Mouse (Mus musculus) v-Abl transformed pro-B cells (cell line): ENCODE measurements at regions not wholly inside any gene's neighbourhood (a gene's known extent, or its start where the extent isn't known, plus 50 kb on each side); places are given as distances from the start of the nearest gene placed in this dataset.
"Not testable (repeated sequence)": the region's sequence is repeated elsewhere in the genome, so short reads cannot be mapped to it uniquely, and the experiment has no call there.

ENCODE experiments used
- in situ Hi-C, 2 experiments: fragments of 400-800 bp; cut with MboI; formaldehyde crosslinking; loops; one replicate each; pipeline ENCODE4 v1.15.1; 2025; ENCODE audit not compliant: unreplicated experiment in 2 of 2

- in situ Hi-C loops: not testable (repeated sequence)
Observed at GRCm38 (mm10) chr12:114757948-114758347, 1214.2 kb downstream of the Adam6a start.

DNA sequence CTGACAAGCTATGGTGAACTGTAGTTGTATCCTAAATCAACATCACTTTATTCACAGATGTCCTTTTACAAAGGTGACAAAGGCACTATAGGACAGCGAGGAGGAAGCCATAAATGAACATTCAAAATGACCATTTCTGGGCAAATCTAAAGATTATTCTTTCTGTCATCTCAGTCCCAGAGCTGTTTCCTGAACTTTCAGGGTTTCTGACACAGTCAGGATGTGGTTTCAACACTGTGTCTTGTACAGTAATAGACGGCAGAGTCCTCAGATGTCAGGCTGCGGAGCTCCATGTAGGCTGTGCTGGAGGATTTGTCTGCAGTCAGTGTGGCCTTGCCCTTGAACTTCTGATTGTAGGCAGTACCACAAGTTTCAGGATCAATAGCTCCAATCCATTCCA lies 1220.5 kb downstream of the Adam6a start:
- in situ Hi-C loops: loop anchor here in 1 of 2 experiments (5.0 kb wide), 1 partner anchor 33 kb away; no protein-coding TSS in a partner anchor

GRCm38 (mm10) chr12:114775414-114775813 lies 1231.7 kb downstream of the Adam6a start:
- in situ Hi-C loops: loop anchor here in 1 of 2 experiments (5.0 kb wide), 1 partner anchor 108 kb away; no protein-coding TSS in a partner anchor

- in situ Hi-C loops: no loop called here
Observed at GRCm38 (mm10) chr12:114804422-114804821, 1243.1 kb upstream of the Zfp386 start.

GRCm38 (mm10) chr12:114809186-114809585 lies 1238.3 kb upstream of the Zfp386 start:
- in situ Hi-C loops: loop anchor here (5.0 kb wide), 1 partner anchor 103 kb away; no protein-coding TSS in a partner anchor

DNA sequence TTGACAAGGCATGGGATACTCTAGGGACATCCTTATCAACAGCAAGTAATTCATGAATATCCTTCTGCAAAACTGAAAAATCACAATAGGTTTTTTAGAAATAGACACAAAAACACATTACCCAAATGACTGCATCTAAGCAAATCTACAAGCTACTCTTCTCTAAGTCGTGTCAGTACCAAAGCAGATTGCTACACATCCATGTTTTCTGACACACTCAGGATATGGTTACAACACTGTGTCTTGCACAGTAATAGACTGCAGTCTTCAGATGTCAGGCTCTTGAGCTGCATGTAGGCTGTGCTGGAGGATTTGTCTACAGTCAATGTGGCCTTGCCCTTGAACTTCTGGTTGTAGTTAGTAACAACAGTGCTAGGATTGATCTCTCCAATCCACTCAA lies 1230.7 kb upstream of the Zfp386 start:
- in situ Hi-C loops: loop anchor here (5.0 kb wide), 1 partner anchor 120 kb away; no protein-coding TSS in a partner anchor

- in situ Hi-C loops: loop anchor here (10.0 kb wide), 2 partner anchors 158 to 428 kb away; no protein-coding TSS in a partner anchor
Observed at GRCm38 (mm10) chr12:114832916-114833315, 1214.6 kb upstream of the Zfp386 start.
